Mouse (Mus musculus) forebrain, embryonic 14.5 days (tissue): ENCODE results near the gene Mme. TPM values are rescaled to one million over a fixed set of nuclear protein-coding genes. Genes with fewer than 3 reads are reported as not detected.

Source experiments
- ATAC-seq: fragments of 200-750 bp; cut with Nextera tagmentation; 2 replicates; pipeline ENCODE4 v1.8.0; 2017; ENCODE audit warnings: mild to moderate bottlenecking, moderate library complexity
- DNase-seq: peaks from one replicate; pipeline ENCODE4 v3.0.0-alpha.2; 2015; ENCODE audit warnings: low spot score
- H3K27ac ChIP-seq: fragments of 300-500 bp; sonication (generic); 2 replicates; pipeline ENCODE4 v1.5.1; 2014; ENCODE audit warnings: low read depth, mild to moderate bottlenecking, control low read depth, low read length, moderate library complexity
- H3K27me3 ChIP-seq: fragments of 300-500 bp; sonication (generic); replicated peaks from 2 replicates; pipeline ENCODE4 v1.6.1; 2014; ENCODE audit warnings: low read length, control low read depth, mixed read lengths; ENCODE audit not compliant: control insufficient read depth, insufficient read depth
- H3K36me3 ChIP-seq: fragments of 300-500 bp; sonication (generic); 2 replicates; pipeline ENCODE4 v1.6.1; 2014; ENCODE audit warnings: low read length, control low read depth; ENCODE audit not compliant: control insufficient read depth, insufficient read depth
- H3K4me1 ChIP-seq: fragments of 300-500 bp; sonication (generic); 2 replicates; pipeline ENCODE4 v1.6.1; 2014; ENCODE audit warnings: antibody characterized with exemption, low read length, control low read depth; ENCODE audit not compliant: control insufficient read depth, insufficient read depth
- H3K4me2 ChIP-seq: fragments of 300-500 bp; sonication (generic); 2 replicates; pipeline ENCODE4 v1.6.1; 2014; ENCODE audit warnings: mild to moderate bottlenecking, control low read depth, low read length
- H3K4me3 ChIP-seq: fragments of 300-500 bp; sonication (generic); 2 replicates; pipeline ENCODE4 v1.5.1; 2014; ENCODE audit warnings: low read depth, low read length, control low read depth
- H3K9ac ChIP-seq: fragments of 300-500 bp; sonication (generic); 2 replicates; pipeline ENCODE4 v1.6.1; 2014; ENCODE audit warnings: mild to moderate bottlenecking, low read length, control low read depth, moderate library complexity
- H3K9me3 ChIP-seq: fragments of 300-500 bp; sonication (generic); replicated peaks from 2 replicates; pipeline ENCODE4 v1.6.1; 2016; ENCODE audit warnings: low read length, control low read depth, mixed read lengths; ENCODE audit not compliant: control insufficient read depth
- WGBS: fragments of 180-500 bp; shearing (Covaris S2); extraction: QIAGEN DNeasy Blood & Tissue Kit; methylation state at CpG from one replicate; pipeline ENCODE4 v1.1.7; 2014; 5-methylcytosine and 5-hydroxymethylcytosine counted together
- polyA plus RNA-seq: library from polyadenylated mRNA; unstranded; fragments of >200 nt; fragmentation: Nextera tagmentation; extraction: Ambion mirVana; gene quantifications from 2 replicates; pipeline ENCODE4 v1.2.1, GENCODE M21; 2014

Gene Mme
- polyA plus RNA-seq, 1 experiment from 2014 or later = 4.0 TPM

DNA sequence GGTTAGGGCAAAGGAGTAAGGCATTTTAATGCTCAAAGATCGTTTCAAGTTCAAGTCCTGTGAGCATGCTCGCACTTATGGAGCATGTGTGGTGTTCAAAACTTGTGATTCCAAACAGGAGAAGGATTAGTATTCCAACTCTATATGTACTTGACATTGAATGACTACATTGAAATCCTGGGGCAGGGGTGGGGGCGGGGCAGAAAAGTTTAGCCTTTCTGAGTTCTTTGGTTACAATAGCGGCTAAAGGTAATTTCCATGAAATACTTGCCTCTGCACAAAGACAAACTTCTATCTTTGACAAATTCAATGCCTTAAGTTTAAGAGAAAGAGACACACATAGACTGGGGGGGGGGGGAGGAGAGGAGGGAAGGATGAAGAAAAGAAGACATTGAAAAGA is 53.5 kb downstream of the Mme start:
- H3K36me3 ChIP-seq = no peaks in the 10 kb centered on the region
- DNase-seq = no peak
- 0 out of 2 replicates have a peak, but pooled peaks cover 3% of the 10 kb centered on the region for H3K27me3 ChIP-seq
- no peak overlapping the region for H3K9ac ChIP-seq
- peaks cover 4% of the 10 kb centered on the region; the same call in 1 of the 2 replicates for H3K4me1 ChIP-seq
- no peaks in the 10 kb centered on the region for H3K9me3 ChIP-seq
- WGBS = 38% methylated on average over 4 of the region's 4 CpGs
- H3K27ac ChIP-seq = no peak overlapping the region
- no peak for ATAC-seq
- peak overlapping the region; percentile 69 for H3K4me3 ChIP-seq
- H3K4me2 ChIP-seq = peak overlapping the region; percentile 100

DNA sequence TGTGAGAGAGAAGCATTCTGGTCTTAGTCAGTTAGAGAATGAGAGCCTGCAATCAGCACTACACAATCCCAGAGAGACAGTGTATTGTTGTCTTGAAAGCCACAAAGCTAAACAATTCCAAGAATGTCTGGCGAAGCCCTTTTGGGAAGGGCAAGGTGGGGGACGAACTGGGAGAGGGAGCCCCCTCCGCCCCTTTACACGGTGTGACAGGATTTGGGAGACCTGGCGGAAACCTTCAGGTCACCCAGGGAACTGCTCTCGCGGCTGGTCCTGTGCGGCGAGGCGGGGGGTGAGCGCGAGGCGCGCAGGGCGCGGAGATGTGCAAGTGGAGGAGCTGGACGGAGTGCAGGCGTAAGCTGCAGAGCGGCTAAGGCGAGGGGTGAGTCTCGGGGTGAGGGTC is 53.9 kb downstream of the Mme start:
- Histone ChIP-seq H3K4me3 (peak overlapping the region; percentile 69), H3K9ac (peak overlapping the region; percentile 67), H3K36me3 (no peaks in the 10 kb centered on the region), H3K27ac (no peak overlapping the region), H3K27me3 (0 out of 2 replicates have a peak, but pooled peaks cover 3% of the 10 kb centered on the region), H3K4me2 (peak overlapping the region; percentile 100), H3K9me3 (no peaks in the 10 kb centered on the region), H3K4me1 (peaks cover 4% of the 10 kb centered on the region; the same call in 1 of the 2 replicates)
- DNase-seq (no peak), ATAC-seq (peak; percentile 83)
- under 1% methylated on average over 18 of the region's 21 CpGs for WGBS

DNA sequence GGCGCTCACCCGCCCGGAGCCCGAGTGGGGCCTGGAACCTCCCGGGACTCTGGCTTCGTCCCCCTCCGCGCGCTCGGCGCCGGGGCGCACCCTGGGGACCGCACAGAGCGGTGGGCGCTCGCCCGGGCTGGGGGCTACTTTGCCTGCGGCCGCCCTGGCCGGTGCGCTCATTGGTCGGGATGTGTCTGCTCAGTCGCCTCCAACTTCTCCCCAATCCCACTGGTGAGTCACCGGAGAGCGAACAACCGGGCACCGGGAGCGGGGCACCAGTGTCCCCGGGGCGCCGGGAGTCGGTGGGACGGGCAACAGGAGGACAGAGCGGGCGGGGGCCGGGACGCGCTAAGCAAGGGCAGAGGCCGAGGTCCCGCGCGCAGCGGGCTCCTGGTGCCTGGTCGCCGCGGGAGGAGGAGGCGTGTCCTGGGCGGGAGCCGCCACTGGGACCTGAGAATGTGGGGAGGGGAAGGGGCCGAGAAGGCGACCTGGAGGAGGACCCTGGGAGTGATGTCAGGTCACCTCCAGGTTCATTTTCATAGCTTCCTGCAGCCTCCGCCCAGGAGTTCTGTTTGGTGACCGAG is 54.4 kb downstream of the Mme start:
- DNase-seq (peak; percentile 31), ATAC-seq (peak; percentile 83)
- H3K4me1 ChIP-seq = peaks cover 4% of the 10 kb centered on the region; the same call in 1 of the 2 replicates
- under 1% methylated on average over 48 of the region's 54 CpGs for WGBS
- H3K9me3 ChIP-seq = no peaks in the 10 kb centered on the region
- H3K36me3 ChIP-seq = no peaks in the 10 kb centered on the region
- H3K4me2 ChIP-seq = peak overlapping the region; percentile 100
- H3K4me3 ChIP-seq = peak overlapping the region; percentile 69
- 0 out of 2 replicates have a peak, but pooled peaks cover 3% of the 10 kb centered on the region for H3K27me3 ChIP-seq
- no peak overlapping the region for H3K27ac ChIP-seq
- H3K9ac ChIP-seq = peak overlapping the region; percentile 67

DNA sequence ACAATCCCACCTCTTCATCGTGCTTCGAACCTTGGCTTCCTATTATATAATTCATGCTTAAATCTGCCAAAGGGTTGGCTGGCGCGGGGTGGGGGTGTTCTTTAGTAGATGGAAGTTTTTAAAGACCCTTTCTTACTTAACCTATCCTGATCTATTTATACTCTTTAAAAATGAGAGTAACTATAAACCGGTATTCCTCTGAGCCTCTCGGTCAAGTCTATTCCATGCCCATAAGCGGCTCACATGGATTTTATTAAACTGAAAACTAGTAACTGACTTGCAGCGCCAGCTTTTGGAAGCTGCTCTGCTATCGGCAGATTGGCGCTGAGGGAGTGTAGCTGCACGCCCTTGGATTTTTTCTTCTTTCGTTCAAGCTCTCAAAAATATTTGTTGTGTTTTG is 55.1 kb downstream of the Mme start:
- DNase-seq (peak; percentile 22), ATAC-seq (no peak)
- WGBS = 9% methylated on average over 12 of the region's 12 CpGs
- Histone ChIP-seq H3K9me3 (no peaks in the 10 kb centered on the region), H3K36me3 (no peaks in the 10 kb centered on the region), H3K27ac (no peak overlapping the region), H3K27me3 (0 out of 2 replicates have a peak, but pooled peaks cover 3% of the 10 kb centered on the region), H3K9ac (peak overlapping the region; percentile 67; the same call in 1 of the 2 replicates), H3K4me3 (peak overlapping the region; percentile 69), H3K4me1 (peaks cover 4% of the 10 kb centered on the region; the same call in 1 of the 2 replicates), H3K4me2 (peak overlapping the region; percentile 100)

DNA sequence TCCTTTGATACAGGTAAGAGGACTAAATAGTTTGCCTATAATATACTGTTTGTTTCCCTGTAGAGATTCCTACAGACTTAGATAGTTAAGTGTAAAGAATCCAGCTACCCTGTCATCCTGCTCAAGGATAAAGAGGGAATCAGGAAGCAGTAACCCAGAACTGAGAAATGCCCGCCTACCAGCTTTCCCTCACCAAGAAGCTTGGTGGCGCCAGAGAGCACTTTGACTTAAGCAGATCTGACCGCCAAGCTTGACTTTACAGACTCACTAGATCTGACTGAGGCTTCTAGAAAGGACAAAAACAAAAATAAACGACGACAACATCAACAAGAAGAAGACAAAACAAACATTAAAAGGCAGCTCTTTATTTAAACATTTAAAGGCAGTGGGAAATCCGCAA is 56.5 kb downstream of the Mme start:
- no peaks in the 10 kb centered on the region for H3K36me3 ChIP-seq
- no peak overlapping the region for H3K27ac ChIP-seq
- H3K4me2 ChIP-seq = no peak overlapping the region
- no peaks in the 10 kb centered on the region for H3K9me3 ChIP-seq
- WGBS = 7% methylated on average over 6 of the region's 6 CpGs
- DNase-seq = peak; percentile 82
- H3K27me3 ChIP-seq = 0 out of 2 replicates have a peak, but pooled peaks cover 3% of the 10 kb centered on the region
- ATAC-seq = peak; percentile 45; the same call in 1 of the 2 replicates
- no peak overlapping the region for H3K4me3 ChIP-seq
- no peak overlapping the region for H3K9ac ChIP-seq
- H3K4me1 ChIP-seq = peaks cover 4% of the 10 kb centered on the region; the same call in 1 of the 2 replicates

GRCm38 (mm10) chr3:63315211-63315760 is 73.9 kb downstream of the Mme start:
- no peaks in the 10 kb centered on the region for H3K27me3 ChIP-seq
- H3K36me3 ChIP-seq = no peaks in the 10 kb centered on the region
- no peak overlapping the region for H3K27ac ChIP-seq
- ATAC-seq = no peak
- no peak overlapping the region for H3K4me3 ChIP-seq
- no peak overlapping the region for H3K4me2 ChIP-seq
- H3K9me3 ChIP-seq = no peaks in the 10 kb centered on the region
- no peak for DNase-seq
- H3K9ac ChIP-seq = no peak overlapping the region
- H3K4me1 ChIP-seq = no peaks in the 10 kb centered on the region
- WGBS = 93% methylated on average over 7 of the region's 7 CpGs

DNA sequence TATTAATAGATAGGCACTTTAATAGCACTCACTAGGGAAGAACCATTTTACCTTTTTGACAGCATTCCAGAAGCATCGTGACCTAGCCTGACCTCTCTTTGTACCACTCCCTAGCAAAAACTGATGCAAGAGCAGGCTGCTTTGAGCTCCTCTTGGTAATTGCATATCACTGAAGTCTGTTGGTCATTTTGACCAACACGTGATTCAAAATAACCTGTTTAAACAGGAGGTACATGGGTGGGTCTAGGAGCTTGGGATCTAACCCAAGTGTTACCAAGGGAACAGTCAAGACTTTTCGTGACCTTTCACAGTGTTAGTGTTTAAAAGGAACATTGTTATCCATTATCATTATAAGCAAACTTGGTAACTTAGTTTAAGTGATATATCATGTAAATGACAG is 76.2 kb downstream of the Mme start:
- DNase-seq = no peak
- Histone ChIP-seq H3K4me2 (no peak overlapping the region), H3K9me3 (no peaks in the 10 kb centered on the region), H3K4me3 (no peak overlapping the region), H3K27ac (no peak overlapping the region), H3K27me3 (no peaks in the 10 kb centered on the region), H3K36me3 (no peaks in the 10 kb centered on the region), H3K4me1 (no peaks in the 10 kb centered on the region), H3K9ac (no peak overlapping the region)
- ATAC-seq = no peak
- 79% methylated on average over 3 of the region's 3 CpGs for WGBS

DNA sequence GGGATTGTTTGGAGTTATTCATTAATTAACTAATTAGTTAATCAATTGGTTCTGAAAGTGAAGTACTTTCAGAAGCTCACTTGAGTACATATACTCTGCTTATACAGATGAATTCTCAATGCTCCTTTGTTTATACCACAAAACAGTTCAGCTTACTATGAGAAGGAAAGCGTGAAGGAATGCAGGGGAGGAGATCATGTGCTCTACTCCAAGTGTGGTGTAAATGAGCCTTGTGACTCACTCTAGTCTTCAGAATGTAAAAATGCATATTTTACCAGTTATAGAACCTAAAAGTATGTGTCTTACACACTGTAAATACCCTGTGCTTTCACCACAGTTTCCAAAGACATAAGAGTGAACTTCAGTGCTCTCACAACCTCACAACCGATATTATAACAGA is 84.3 kb downstream of the Mme start:
- H3K9ac ChIP-seq = no peak overlapping the region
- ATAC-seq (no peak), DNase-seq (peak; percentile 2)
- no peak overlapping the region for H3K4me2 ChIP-seq
- H3K27ac ChIP-seq = no peak overlapping the region
- 52% methylated on average over 2 of the region's 2 CpGs for WGBS
- no peak overlapping the region for H3K4me3 ChIP-seq
- no peaks in the 10 kb centered on the region for H3K27me3 ChIP-seq
- no peaks in the 10 kb centered on the region for H3K4me1 ChIP-seq
- H3K36me3 ChIP-seq = no peaks in the 10 kb centered on the region
- no peaks in the 10 kb centered on the region for H3K9me3 ChIP-seq

DNA sequence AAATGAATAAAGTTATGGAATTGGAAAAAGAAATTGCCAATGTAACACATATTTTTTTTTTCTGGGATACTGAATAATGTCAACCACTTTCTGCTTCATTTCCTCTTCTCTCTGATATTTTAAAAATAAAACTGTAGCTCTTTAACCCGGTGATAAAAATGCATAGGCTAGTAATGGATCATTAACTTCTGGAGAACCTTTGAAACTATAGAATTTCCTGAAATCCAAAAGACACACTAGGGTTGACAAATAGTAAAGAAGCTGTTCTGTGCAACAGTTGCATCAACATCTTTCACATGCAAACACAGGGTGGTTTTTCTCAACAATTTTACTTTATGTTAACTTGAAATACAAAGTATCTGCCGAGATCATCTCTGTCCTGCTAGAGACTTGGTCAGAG is 98.8 kb downstream of the Mme start:
- Histone ChIP-seq H3K4me1 (no peaks in the 10 kb centered on the region), H3K27me3 (no peaks in the 10 kb centered on the region), H3K9ac (no peak overlapping the region), H3K9me3 (no peaks in the 10 kb centered on the region), H3K36me3 (no peaks in the 10 kb centered on the region), H3K4me3 (no peak overlapping the region), H3K27ac (no peak overlapping the region), H3K4me2 (no peak overlapping the region)
- 79% methylated on average over 2 of the region's 2 CpGs for WGBS
- no peak for ATAC-seq
- DNase-seq = no peak
